Comparison of ENCODE assay signal across 9 mouse cellular contexts in the genomic region with DNA sequence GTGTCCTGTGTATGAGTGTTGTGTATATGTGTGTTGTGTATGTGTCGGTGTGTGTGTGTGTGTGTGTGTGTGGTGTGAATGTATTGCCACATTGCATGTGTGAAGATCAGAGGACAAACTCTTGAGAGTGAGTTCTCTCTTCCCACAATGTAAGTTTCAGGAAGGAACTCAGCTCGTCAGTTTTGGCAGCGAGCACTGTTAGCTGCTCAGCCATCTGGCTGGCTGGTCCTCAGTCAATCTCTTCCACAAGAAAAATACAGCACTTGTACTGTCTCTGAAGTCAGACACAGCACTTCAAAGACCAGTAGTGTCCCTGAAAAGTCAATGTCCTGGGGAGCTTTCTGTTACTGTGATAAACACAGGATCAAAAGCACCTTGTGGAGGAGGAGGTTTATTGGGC.
A peak's percentile ranks its signal among the peaks of the same experiment; 100 is the strongest.
DNase-seq lines count a peak whose midpoint lies in the region; ATAC-seq and TF ChIP-seq lines count a peak whose summit lies in the region.
"Had no signal": no experiment of that assay in that cellular context is flagged by ENCODE, and none has a peak within 500 bp of the region (broad histone marks: within the 10 kb centered on the region; RNA-seq: fewer than 3 reads in every experiment).

No protein-coding gene starts in this region.

- no peak overlapping the region for H3K27ac ChIP-seq in heart, embryonic 11.5 days (ENCODE audit: low read depth, low read length)
- peak overlapping the region; percentile 39 for H3K27ac ChIP-seq in embryonic fibroblast, embryonic 13.5 days (ENCODE audit: insufficient read depth, low read length)
- H3K27ac ChIP-seq in heart, postnatal 0 days (ENCODE audit: low read depth): peak overlapping the region; percentile 59
- no peak overlapping the region for H3K27ac ChIP-seq in limb, embryonic 14.5 days (replicated peaks; ENCODE audit: low read depth, low read length)

- no peaks in the 10 kb centered on the region for H3K27me3 ChIP-seq in heart, embryonic 11.5 days (ENCODE audit: control insufficient read depth, insufficient read depth, low read length)
- no peaks in the 10 kb centered on the region for H3K27me3 ChIP-seq in heart, postnatal 0 days (ENCODE audit: control insufficient read depth, insufficient read depth, low read length)
- H3K27me3 ChIP-seq in limb, embryonic 14.5 days (ENCODE audit: control insufficient read depth, insufficient read depth, low read length): no peaks in the 10 kb centered on the region
- H3K27me3 ChIP-seq: Patski had no signal

- no peak for ATAC-seq in heart, embryonic 11.5 days (replicated peaks; ENCODE audit: insufficient number of reproducible peaks, low FRiP score, low TSS enrichment)
- ATAC-seq in heart, postnatal 0 days (ENCODE audit: insufficient read depth, low read depth): no peak
- no peak for ATAC-seq in limb, embryonic 14.5 days (ENCODE audit: low FRiP score, low read depth)
- ATAC-seq in monocyte, adult 5-6 weeks (replicated peaks; ENCODE audit: insufficient number of reproducible peaks, low FRiP score, low TSS enrichment, poor library complexity, severe bottlenecking): no peak
- no peak for ATAC-seq in inflammation-experienced regulatory T-cells, adult 6 months
- ATAC-seq: Patski had no signal

- H3K4me2 ChIP-seq in heart, embryonic 11.5 days: no peak overlapping the region
- H3K4me2 ChIP-seq in heart, postnatal 0 days (ENCODE audit: low read depth, low read length): no peak overlapping the region
- no peak overlapping the region for H3K4me2 ChIP-seq in limb, embryonic 14.5 days (replicated peaks; ENCODE audit: low read depth, low read length, severe bottlenecking)

- H3K4me1 ChIP-seq in heart, embryonic 11.5 days (ENCODE audit: control insufficient read depth, insufficient read depth, low read length): peaks cover 17% of the 10 kb centered on the region
- H3K4me1 ChIP-seq in embryonic fibroblast, embryonic 13.5 days (ENCODE audit: control insufficient read depth, insufficient read depth, low read length): peaks cover 12% of the 10 kb centered on the region
- peaks cover 11% of the 10 kb centered on the region for H3K4me1 ChIP-seq in heart, postnatal 0 days (ENCODE audit: control insufficient read depth, insufficient read depth)
- peaks cover 15% of the 10 kb centered on the region for H3K4me1 ChIP-seq in limb, embryonic 14.5 days (ENCODE audit: control insufficient read depth, insufficient read depth, low read length)

- 55% methylated on average over 3 of the region's 3 CpGs for WGBS in heart, embryonic 11.5 days (ENCODE audit: insufficient replicate concordance)
- 48% methylated on average over 3 of the region's 3 CpGs for WGBS in heart, postnatal 0 days
- WGBS in limb, embryonic 14.5 days: 40% methylated on average over 3 of the region's 3 CpGs

- TF ChIP-seq POLR2A in embryonic fibroblast, embryonic 13.5 days (IDR thresholded peaks at IDR 0.05; ENCODE audit: low read depth, low read length): no peak
- TF ChIP-seq POLR2A in limb, embryonic 14.5 days (IDR thresholded peaks at IDR 0.05; ENCODE audit: borderline replicate concordance, extremely low read depth, insufficient read depth, insufficient read length): no peak

- no peaks in the 10 kb centered on the region for H3K9me3 ChIP-seq in heart, embryonic 11.5 days (replicated peaks; ENCODE audit: control insufficient read depth, low read length)
- H3K9me3 ChIP-seq in heart, postnatal 0 days (replicated peaks; ENCODE audit: control insufficient read depth, low read length): no peaks in the 10 kb centered on the region
- no peaks in the 10 kb centered on the region for H3K9me3 ChIP-seq in limb, embryonic 14.5 days (ENCODE audit: control insufficient read depth, low read length)

- H3K9ac ChIP-seq in heart, embryonic 11.5 days (ENCODE audit: low read depth, low read length): no peak overlapping the region
- no peak overlapping the region for H3K9ac ChIP-seq in heart, postnatal 0 days (replicated peaks; ENCODE audit: low read depth, low read length)
- no peak overlapping the region for H3K9ac ChIP-seq in limb, embryonic 14.5 days (ENCODE audit: low read depth, low read length, severe bottlenecking)

- H3K4me3 ChIP-seq in heart, embryonic 11.5 days (ENCODE audit: low read depth, low read length): no peak overlapping the region
- H3K4me3 ChIP-seq in embryonic fibroblast, embryonic 13.5 days (ENCODE audit: insufficient read depth, low read length): no peak overlapping the region
- no peak overlapping the region for H3K4me3 ChIP-seq in heart, postnatal 0 days (ENCODE audit: low read depth, low read length)
- no peak overlapping the region for H3K4me3 ChIP-seq in limb, embryonic 14.5 days (replicated peaks; ENCODE audit: low read length)

- H3K36me3 ChIP-seq in heart, embryonic 11.5 days (ENCODE audit: control insufficient read depth, insufficient read depth, low read length): no peaks in the 10 kb centered on the region
- H3K36me3 ChIP-seq in heart, postnatal 0 days (replicated peaks; ENCODE audit: control insufficient read depth, insufficient read depth, low read length): no peaks in the 10 kb centered on the region
- no peaks in the 10 kb centered on the region for H3K36me3 ChIP-seq in limb, embryonic 14.5 days (ENCODE audit: control insufficient read depth, insufficient read depth, low read length)

- TF ChIP-seq CTCF in embryonic fibroblast, embryonic 13.5 days (IDR thresholded peaks at IDR 0.05; ENCODE audit: borderline replicate concordance, insufficient read depth, low read length): no peak
- TF ChIP-seq CTCF in heart, postnatal 0 days (IDR thresholded peaks at IDR 0.05; ENCODE audit: low read depth): no peak

- DNase-seq in heart, adult 11 months: peak; percentile 91
- peak; percentile 40 for DNase-seq in heart, postnatal 0 days (ENCODE audit: low spot score)
- DNase-seq in limb, embryonic 14.5 days (ENCODE audit: low spot score): peak; percentile 61
- DNase-seq in adipocyte (ENCODE audit: low spot score): no peak

- TF ChIP-seq EP300 in heart, postnatal 0 days (IDR thresholded peaks at IDR 0.05; ENCODE audit: low read depth): no peak

Comparison
In these comparisons a context has a peak if more than half of its experiments do, and no peak if none do; other contexts are left out.
1. H3K27ac ChIP-seq: peak in embryonic fibroblast, embryonic 13.5 days (single experiment) and heart, postnatal 0 days (single experiment); none in heart, embryonic 11.5 days (single experiment) and limb, embryonic 14.5 days (single experiment).